Mouse (Mus musculus): ENCODE measurements around the gene Batf3.

The Batf3 gene

DNA sequence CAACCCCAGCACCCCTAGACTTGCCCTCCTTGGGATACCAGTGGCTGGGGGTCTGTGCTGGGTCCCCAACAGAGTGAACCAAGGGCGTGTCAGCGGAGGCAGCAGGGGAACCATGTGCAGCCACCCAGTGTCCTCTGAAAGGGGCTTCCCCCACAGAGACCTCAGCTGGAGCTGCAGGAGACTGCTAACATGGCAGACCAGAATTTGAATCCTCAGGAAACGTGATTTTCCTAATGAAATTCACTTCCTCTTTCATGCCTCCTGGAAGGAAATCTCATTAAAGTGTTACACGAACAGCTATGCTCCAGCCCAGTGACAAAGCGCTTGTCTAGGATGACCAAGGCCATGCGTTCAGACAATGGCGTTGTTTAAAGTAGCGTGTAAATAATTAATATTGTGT, 10.7 kb upstream of the Batf3 start:
- no peak for DNase-seq

DNA sequence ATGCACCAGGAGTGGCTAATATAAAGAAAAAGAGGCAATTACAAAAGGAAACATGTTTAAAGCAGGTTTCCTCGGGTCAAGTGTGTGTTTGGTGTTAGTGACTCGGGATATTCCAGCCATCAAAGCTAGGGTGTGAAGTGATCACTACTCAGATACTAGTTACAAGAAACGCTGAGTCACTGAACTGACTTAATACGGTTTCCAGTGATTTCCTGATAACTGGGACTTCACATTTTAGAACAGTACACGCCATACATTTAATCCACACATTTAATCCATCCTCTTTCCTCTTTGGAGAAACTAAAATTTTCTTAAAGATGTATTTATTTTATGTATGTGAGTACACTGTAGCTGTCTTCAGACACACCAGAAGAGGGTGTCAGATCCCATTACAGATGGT, 9.7 kb upstream of the Batf3 start:
- no peak for DNase-seq

- DNase-seq = no peak
Observed at GRCm38 (mm10) chr1:191089355-191089754, 8.3 kb upstream of the Batf3 start.

DNA sequence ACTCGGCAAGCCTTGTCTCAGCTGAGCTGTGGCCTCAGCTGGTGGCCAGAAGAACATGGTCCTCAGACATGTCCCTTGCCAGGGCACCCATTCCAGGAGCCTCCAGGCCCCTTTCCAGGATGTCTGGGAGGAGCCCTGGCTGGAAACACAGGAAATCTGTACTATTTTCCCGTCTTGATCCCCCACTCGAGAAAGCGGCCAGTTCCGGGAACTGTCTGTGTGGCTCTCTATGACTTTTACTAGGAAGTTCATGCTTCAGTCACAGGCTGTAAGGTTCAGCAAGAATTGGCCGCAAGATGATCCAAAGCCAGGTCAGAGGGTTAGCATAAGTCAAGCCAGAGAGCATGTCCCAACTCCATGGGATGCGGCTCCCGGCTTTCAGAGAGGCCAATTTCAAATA, 5.6 kb upstream of the Batf3 start:
- DNase-seq = peak; percentile 35

DNA sequence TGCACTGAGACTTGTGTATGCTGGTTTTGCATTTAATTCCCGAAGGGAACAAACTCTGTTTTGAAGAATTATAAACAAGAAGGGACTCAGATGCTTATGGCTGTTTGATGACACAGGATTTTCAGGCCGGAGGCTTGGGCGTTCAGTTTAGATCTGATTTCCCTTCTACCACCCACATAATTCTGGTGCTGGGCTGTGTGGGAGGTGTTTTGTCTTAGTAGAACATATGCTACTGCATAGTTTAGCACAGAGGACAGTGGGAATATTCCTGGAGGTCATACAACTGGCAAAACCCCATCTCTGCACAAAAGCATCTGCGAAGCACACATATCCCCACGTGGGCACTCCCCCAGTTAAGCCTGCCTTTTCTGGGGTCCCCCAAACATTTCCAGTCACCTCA, 4.1 kb upstream of the Batf3 start:
- no peak for DNase-seq

DNA sequence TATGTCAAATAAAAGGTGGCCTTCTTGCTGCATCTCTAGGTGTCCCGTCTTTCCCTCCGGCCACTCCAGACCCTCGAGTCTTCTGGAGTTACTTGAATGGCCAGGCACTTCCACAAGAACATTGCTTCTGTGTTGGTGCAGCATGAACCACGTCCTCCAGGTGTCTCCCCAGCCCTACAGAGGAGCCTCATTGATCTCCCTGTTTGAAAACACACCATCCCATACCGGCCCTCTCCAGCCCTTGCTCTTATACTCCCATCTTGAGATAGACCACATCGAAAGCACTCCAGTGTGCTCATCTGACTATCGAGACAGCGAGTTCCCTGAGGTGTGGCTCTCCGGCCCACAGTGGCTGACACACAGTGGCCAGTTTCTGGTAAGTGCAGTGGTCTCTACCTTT, 2.6 kb upstream of the Batf3 start:
- no peak for DNase-seq

DNA sequence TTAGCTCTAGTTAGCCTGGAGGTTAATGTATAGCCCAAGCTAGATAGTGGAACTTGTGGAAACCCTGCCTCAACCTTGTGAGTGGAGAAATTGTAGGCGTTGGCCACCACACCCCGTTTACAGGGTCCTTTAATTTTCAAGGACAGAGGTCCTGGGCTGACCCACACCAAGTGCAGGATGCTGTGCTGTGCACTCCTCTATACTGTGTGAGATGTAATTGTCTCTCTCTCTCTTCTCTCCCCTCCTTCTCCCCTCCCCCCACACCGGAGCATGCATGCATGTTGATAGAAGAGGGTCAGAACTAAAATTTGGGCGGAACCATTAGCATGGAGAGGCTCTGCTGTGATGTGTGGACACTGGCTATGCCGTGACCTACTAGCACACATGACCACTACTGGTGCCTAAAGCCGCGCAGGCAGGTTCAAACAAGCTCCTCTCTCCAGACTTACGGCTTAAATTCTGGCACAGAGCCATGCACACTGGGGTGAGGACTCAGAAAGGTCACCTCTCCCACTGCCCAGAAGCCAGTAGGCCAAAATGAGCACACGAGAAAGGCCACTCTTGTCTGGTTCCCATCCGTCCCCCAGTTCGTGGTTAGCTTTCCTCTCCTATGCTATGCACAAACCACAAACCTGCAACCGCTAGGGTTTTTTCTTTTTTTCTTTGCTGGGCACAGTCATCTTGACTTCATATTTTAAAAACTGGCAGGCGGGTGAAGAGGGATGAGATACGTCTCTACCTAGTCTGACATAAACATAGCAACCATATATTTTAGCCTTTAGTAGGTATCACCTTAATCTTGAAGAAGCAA, 571 bp upstream of the Batf3 start:
- peak; percentile 39 for DNase-seq

GRCm38 (mm10) chr1:191099114-191099513, 1.5 kb downstream of the Batf3 start:
- DNase-seq = no peak

DNA sequence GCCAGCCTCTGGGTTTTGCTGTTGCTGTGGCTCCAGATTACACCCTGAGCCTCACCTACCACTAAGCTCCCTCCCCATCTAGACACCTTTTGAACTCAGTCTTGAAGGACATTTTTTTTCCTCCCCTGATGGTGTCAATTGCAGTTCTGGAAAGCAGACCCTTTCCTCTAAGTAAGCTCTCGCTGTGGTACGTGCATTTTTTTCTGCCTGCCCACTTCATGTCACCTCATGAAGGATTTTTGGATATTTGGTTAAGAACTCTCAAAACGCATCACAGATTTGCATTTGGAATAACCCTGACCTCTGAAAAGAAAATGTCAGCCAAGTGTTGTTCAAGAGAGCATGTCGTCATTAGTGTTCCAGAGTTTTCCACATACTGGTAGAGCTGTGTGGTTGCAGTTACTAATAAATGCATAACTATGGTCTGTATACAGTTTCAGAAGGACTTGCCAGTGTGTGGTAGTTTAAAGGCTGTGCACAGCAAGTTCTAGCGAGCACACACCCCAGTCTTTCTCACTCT, 2.2 kb downstream of the Batf3 start:
- DNase-seq = no peak

GRCm38 (mm10) chr1:191102730-191103370, 5.2 kb downstream of the Batf3 start:
- DNase-seq = no peak

GRCm38 (mm10) chr1:191105246-191105645, 7.6 kb downstream of the Batf3 start:
- no peak for DNase-seq

- no peak for DNase-seq
Observed at GRCm38 (mm10) chr1:191107306-191107705, 9.7 kb downstream of the Batf3 start.

DNA sequence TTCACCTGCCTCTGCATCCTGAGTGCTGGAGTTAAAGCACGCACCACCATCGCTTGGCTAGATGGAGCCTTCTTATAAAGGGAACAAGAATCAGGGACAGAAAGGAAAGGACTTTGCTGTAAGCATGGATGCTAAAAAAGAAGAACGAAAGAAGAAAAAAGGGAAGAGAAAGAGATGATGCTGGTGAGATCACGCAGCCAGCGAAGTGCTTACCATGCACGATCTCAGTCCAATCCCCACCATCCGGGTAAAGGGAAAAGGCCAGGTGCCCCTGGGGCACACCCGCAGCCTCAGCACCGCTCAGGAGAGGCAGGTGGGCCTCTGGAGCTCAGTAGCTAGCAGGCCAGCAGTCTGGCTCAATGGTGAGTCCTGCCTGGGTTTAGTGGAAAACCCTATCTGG, 12.3 kb downstream of the Batf3 start:
- no peak for DNase-seq

- no peak for DNase-seq
Observed at GRCm38 (mm10) chr1:191111146-191111545, 13.5 kb downstream of the Batf3 start.

- DNase-seq = no peak
Observed at GRCm38 (mm10) chr1:191114868-191115267, 17.2 kb downstream of the Batf3 start.

GRCm38 (mm10) chr1:191115514-191116238, 18.0 kb downstream of the Batf3 start:
- DNase-seq = no peak

DNA sequence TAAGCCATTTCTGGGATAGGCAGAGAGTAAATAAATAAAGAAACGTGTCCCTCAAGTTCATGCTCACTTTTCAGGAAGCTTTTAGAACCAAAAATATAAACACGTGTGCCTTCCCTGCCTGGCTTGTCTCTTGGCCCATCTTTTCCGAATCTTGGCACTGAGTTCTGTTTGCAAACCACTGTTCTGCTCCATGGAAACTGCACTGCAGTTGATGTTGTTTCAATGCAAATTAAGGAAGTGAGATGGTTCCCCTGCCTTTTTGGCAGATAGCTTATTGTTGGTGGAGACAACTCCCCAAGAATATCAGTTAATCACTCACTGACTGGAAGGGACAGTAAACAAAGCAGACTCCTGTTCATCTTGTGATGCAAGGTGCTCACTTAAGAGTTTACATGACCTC, 25.1 kb downstream of the Batf3 start:
- DNase-seq = no peak

GRCm38 (mm10) chr1:191123696-191124095, 26.0 kb downstream of the Batf3 start:
- no peak for DNase-seq

GRCm38 (mm10) chr1:191124288-191124687, 26.6 kb downstream of the Batf3 start:
- no peak for DNase-seq

DNA sequence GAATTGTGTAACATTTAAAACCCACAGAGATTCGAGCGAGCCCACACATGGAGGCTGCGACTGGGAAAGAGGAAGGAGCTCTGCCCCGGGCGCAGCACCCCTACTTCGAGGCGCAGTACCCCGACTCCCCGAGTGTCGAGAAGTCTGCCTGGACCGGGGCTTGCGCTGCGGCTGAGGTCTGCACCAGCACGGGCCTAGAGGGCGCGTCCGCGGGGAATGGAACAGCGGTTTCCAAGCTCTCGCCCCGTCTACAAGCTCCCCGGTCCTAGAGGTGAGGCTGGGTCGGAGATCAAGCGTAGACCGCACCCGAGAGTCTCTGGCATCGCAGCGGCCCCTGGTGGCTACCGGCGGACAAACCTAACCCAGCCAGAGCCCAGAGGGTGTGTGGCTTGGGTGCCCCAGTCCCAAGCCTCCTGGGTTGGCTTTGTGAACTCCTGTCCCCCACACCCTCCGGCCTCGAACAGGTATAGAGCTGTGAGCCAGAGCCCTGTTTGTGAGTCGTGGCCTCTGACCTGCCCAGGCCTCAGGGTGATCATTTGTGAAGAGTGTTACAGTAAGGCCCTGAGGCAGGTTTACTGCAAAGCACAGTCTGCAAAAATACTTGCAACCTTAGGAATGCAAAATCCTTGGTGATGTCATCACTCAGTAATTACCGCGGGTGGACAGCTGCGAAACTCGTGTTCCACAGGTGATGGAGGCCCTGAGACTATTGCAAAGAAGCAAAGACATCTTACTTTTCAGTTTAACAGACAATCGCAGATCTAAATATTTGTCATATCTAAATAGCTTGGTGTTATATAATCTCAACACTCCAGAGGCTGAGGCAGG, 28.4 kb downstream of the Batf3 start:
- peak; percentile 70 for DNase-seq

DNA sequence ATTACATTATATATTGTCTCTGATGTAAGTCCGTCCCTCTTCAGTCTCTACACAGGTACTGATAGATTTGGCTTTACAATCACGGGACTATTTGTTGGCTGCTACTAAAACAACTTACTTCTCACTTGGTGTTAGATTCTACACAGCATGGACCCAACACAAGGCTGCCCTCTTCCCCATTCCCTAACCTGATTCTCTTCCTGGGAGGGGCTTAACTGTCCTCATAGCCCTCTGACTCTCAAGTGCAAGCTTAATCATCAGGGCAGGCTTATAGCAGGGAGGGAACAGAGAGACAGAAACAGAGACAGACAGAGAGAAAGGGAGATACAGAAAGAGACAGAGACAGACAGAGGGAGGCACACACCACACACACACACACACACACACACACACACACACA, 34.0 kb downstream of the Batf3 start:
- no peak for DNase-seq

GRCm38 (mm10) chr1:191132240-191132639, 34.6 kb downstream of the Batf3 start:
- DNase-seq = no peak

GRCm38 (mm10) chr1:191132934-191133333, 35.3 kb downstream of the Batf3 start:
- no peak for DNase-seq

Data from kidney, postnatal 14 days (tissue).